Mouse (Mus musculus): Measurements from ENCODE around the gene Gm43517.

The Gm43517 gene

GRCm38 (mm10) chr12:49385631-49385990 is 637 bp downstream of the Gm43517 start:
- no peak for DNase-seq (ENCODE audit: low spot score in 2 of 2)

- DNase-seq (ENCODE audit: low spot score in 2 of 2): no peak
Observed at GRCm38 (mm10) chr12:49386081-49386805, 1.3 kb downstream of the Gm43517 start.

GRCm38 (mm10) chr12:49387856-49388598 is 3.1 kb downstream of the Gm43517 start:
- no peak for DNase-seq (ENCODE audit: low spot score in 2 of 2)

GRCm38 (mm10) chr12:49389666-49390065 is 4.7 kb downstream of the Gm43517 start:
- DNase-seq (ENCODE audit: low spot score in 2 of 2): no peak

DNA sequence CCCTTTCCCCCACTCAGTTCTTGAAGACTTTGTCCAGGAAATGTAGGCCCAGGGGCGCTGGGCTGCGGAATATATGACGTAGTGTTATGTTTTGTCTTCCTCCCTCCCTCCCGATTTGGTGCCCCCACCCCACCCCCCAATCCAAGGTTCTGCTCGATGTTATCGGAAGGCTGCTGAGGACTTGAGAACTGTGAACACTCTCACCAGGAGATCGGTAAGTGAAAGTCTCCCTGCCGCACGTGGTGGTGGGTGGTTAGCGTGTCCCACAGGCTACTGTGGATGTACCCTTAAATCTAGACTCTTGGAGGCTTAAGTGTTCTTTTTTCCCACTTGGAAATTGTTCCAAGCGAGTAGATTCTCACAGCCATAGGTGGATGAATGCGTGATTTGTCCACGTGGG is 5.3 kb downstream of the Gm43517 start:
- DNase-seq (ENCODE audit: low spot score in 2 of 2): no peak

DNA sequence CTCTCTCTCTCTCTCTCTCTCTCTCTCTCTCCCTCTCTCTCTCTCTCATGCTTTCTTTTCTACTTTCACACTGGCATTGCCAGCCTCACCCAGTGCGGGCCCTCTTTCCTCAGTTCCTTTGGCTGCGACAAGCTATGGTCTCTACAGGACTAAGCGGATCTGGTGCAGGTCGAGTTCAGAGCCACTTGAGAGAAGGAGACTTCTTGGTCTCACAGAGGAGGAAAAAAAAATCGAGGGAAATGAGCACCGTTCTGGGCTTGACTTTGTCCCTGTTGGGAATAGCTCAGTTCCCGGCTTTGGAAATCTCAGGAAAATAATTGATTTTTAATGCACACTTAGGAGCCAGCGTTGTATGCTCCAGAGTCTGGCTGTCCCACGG is 5.9 kb downstream of the Gm43517 start:
- DNase-seq (ENCODE audit: low spot score in 2 of 2): no peak

GRCm38 (mm10) chr12:49391305-49392040 is 6.5 kb downstream of the Gm43517 start:
- peak in 1 of 2 experiments; percentile 70 for DNase-seq (ENCODE audit: low spot score in 2 of 2)

DNA sequence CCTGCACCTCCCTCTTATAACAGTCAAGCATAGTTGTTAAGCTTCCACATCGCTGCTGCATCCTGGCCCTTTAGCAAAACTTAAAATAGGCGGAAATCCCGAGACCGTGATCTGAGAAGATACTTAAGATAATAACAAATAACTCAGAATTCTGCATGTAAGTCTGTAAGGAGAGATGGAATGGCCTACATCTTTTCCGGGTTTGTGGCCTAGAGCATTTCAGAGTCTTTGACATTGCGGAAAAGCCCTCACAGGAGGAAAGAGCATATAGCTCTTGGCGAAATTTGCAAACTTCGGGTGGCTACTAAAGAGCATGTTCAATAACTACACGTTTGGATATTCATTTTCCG is 7.0 kb downstream of the Gm43517 start:
- DNase-seq (ENCODE audit: low spot score in 2 of 2): no peak

GRCm38 (mm10) chr12:49392876-49393275 is 7.9 kb downstream of the Gm43517 start:
- no peak for DNase-seq (ENCODE audit: low spot score in 2 of 2)

DNA sequence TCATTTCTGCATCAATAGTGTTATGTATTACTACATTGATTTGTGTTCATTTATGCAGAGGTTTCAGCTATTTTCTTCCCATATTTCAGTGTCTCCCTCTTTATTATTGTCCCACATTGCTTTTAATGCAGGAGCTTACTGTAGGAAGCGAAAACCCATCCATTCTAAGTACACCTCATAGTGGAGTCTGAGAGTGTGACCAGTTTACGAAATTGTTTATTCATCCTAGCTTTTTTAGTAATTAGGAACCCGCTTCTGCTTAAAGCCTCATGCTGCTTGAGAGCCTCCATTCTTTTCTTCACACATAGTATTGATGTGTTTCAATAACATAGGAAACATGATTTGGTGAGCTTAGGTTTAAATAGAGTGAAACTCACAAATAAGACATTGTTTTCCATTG is 8.7 kb downstream of the Gm43517 start:
- no peak for DNase-seq (ENCODE audit: low spot score in 2 of 2)

GRCm38 (mm10) chr12:49394181-49394580 is 9.2 kb downstream of the Gm43517 start:
- no peak for DNase-seq (ENCODE audit: low spot score in 2 of 2)

- DNase-seq (ENCODE audit: low spot score in 2 of 2): peak in 1 of 2 experiments; percentile 57
Observed at GRCm38 (mm10) chr12:49394836-49395235, 9.9 kb downstream of the Gm43517 start.

- no peak for DNase-seq (ENCODE audit: low spot score in 2 of 2)
Observed at GRCm38 (mm10) chr12:49395969-49396368, 11.0 kb downstream of the Gm43517 start.

- DNase-seq (ENCODE audit: low spot score in 2 of 2): no peak
Observed at GRCm38 (mm10) chr12:49396776-49397175, 11.8 kb downstream of the Gm43517 start.

GRCm38 (mm10) chr12:49397443-49398162 is 12.6 kb downstream of the Gm43517 start:
- no peak for DNase-seq (ENCODE audit: low spot score in 2 of 2)

GRCm38 (mm10) chr12:49398163-49398540 is 13.2 kb downstream of the Gm43517 start:
- DNase-seq (ENCODE audit: low spot score in 2 of 2): no peak

GRCm38 (mm10) chr12:49398636-49399035 is 13.7 kb downstream of the Gm43517 start:
- DNase-seq (ENCODE audit: low spot score in 2 of 2): no peak

DNA sequence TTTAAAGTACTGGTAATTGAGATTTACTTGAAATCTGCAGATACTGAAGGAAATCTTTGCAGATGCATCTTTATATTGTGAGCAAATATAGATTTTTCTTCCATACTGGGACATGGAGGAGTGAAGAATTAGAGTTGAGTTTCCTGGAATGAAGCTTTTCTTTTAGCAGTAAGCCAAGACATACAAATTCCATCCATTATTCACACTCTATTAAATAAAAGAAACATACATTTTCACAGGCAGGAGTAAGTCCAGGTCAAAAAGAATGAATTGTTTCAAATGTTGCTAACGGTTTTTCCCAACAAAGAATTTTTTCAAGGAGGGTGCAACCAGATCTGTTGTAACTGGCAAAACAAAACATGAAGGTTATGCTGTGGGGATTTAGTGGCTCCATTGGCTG is 14.6 kb downstream of the Gm43517 start:
- DNase-seq (ENCODE audit: low spot score in 2 of 2): no peak

DNA sequence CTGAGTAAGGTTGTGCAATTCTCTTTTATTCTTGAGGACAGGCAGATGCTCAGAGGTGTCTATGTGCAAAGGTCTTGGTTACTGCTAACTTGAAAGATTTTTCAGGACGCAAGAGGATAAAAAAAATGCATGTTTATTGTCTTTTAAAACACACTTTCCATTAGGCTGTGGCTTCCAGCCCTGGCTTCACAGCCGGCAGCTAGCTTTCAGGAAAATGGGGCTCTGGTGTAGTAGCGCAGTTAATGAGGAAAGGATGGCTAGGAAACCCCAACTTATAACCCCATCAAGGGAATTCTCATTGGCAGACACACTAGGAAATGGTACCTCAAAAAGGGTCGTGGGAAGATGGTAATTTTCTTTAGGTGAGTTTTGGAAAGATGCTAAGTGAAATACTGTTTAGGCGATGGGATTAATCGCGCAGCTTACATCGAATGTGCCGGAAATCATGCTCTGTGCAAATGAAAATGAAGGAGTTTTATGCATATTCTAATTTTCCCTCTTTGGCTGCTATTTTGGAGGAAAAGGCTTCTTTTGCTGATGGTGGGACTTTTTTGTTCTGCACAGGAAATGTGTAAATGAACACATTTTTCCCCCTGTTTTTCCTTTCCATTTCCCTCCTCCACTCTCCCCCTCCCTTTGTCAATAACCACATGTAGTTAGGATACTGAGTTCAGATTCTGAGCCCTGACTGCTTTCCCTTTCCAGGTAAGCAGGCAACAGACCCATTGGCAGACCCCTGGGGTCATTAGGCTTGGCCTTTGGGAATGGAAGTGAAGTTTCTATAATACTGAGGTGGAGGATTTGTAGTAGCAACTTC is 15.3 kb downstream of the Gm43517 start:
- no peak for DNase-seq (ENCODE audit: low spot score in 2 of 2)

GRCm38 (mm10) chr12:49400853-49401118 is 15.8 kb downstream of the Gm43517 start:
- no peak for DNase-seq (ENCODE audit: low spot score in 2 of 2)

DNA sequence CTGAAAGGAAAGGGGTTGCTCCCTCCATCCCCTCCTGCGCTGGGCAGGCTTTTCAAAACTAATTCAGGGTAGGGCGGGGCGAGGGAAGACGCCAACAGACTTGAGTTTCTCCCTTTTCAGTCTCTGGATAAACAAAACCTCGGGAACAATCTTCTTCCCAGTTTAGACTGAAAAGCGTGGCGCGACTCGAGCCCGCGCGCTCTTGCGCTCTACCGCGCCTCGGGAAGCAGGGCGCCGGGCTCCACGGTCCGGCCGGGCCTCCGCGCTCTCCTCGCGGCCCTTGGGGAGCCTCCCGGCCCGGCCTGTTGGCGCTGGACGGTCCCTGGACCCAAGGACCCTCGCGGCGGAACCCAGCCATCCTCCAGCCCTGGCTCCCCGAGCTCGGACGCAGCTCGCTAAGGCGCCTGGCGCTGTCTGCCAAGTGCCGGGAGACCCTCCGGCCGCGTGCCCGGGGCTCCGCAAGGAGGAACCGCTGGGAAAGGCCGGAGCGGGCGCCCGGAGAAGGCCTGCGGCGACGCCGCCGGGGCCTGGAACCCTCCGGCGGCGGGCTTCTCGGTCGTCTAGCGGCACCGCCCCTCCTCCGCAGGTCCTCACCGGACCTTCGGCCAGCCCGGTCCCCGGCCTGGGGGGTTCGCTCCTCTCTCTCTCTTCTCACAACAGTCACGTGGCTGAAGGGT is 16.3 kb downstream of the Gm43517 start:
- peak in 1 of 2 experiments; percentile 74 for DNase-seq (ENCODE audit: low spot score in 2 of 2)
